Mouse (Mus musculus) kidney, adult 9 months (tissue): Measurements from ENCODE around the gene Etl4.

Experiments
- DNase-seq: peaks from one replicate; pipeline ENCODE4 v3.0.0; 2022

The Etl4 gene

DNA sequence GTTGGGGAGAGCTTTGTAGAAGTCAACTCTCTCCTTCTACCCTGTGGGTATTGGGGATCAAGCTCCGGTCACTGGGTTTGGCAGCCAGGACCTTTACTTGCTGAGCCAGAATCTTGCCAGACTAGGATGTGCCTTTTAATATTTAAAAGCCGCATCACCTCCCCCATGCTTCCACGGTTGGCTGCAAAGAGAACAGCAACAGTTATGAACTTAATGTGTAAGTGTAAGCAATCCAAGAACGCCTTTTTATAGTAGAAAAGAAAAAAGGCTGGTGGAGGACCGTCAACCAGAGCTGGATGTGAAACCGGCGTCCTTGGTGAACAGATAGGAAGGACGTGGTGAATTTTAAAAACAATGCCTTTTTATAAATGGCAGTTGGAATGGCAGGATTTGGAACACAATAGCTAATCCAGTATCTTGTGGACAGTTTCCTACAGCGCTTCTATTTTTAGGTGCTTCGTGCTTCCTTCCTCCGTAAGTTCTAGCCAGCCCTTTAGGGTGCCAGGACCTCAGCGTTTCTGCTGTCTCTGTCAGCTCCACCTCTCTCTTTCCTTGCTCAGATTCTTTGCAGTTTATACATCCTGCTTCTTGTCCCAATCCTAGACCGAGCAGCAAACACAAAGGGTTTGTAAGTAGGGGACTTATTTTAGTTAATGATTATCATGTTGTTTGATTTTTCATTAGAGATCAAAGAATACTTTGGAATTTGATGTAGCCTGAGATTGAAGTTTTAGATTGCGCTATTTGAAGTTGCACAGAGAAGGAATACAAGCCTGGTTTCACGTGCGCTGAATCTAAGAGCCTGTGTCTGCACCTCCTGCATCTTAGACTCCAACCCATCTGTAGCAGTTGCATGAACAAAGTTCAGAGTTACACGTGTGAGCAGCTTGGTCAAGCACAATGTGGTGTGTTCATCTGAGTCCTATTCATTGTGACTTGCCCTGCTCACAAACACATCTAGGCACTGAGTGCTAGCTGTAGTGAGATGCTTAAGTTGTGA is 535.9 kb downstream of the Etl4 start:
- DNase-seq, result peak; percentile 68

DNA sequence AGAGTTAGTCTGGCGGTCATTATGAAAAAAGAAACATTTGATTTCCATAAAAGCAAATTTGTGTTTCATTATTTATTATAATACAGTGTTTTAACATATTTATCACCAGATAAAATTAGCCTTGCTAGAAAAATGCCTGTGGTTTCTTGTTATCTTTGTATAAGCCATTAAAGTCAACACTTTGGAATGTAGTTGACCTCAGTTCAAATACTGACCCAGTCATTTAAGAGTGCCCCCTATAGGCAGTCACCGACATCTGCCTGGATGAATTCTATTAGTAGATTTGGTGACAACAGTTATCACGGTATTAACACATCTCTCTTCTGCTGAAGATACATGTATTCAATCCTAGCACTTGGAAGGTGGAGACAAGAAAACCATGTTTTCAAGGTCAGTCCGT is 536.6 kb downstream of the Etl4 start:
- peak; percentile 22 for DNase-seq

DNA sequence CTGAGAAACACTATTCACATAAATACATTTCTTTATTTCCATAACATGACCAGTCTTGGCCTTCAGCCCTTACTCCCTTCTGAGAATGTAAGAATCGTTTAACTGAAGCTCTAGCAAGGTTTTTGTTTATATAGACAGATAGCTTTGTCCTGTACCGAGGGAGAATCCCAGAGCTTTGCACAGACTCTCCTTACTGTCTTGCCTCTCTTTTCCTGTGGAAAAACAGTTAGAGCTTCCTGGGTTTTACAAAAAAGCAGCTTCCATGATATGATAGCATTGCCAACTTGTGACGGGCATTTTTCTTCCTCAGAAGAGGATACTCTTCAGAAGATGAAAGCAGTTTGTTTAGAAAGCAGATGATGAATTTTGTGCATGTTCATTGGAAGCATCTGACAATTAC is 541.4 kb downstream of the Etl4 start:
- no peak for DNase-seq

DNA sequence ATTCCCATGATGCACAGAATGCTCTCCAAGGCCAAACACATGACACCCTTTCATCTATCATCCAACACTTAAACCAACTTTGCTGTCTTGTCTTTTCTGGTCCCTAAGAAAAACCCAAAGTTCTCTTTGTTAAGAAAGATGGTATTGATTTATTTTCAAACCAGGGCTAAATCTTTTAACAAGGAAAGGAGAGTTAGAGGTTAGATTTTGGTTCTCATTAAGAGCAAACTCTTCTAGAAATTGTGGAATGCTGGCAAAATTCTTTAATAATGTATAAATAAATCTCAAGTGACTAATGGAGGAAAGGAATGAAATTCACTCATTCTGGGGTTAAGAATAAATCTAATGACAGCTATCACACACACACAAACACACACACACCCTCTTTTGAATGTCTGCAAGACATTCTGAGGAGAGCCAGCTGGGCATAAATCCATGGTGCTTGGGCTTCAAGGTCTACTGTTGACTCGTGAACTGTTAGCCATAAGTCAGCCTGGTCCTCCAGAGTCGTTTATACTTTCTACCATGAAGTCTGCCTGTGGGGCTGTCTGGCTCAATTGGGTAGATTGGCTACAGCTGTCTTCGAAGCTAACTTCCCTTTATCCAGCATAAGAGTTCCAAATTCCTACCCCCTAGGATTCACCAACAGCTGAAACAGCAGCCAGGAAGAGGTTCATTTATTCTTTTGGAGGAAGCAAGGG is 544.1 kb downstream of the Etl4 start:
- peak; percentile 11 for DNase-seq

- peak; percentile 13 for DNase-seq
These were observed 569.6 kb downstream of the Etl4 start for GRCm38 (mm10) chr2:20479199-20479598.

GRCm38 (mm10) chr2:20486137-20486788 is 576.7 kb downstream of the Etl4 start:
- no peak for DNase-seq

DNA sequence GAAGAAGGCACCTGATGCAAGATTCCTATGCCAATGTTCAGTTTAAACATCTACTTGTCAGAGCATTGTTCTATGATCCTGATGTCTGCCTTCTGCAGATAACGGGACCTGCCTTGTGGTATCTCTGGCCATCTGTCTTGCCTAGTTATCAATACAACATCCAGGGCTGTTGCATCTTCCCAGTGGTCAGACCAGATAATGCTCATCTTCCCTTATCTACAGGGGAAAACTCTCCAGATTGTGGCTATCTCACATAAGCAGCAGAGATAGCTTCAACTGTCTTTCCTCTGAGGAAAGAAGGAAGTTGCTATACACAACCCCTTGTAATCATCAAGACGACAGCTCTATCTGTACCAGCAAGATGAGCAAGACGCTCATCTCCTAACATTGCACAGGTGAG is 579.5 kb downstream of the Etl4 start:
- DNase-seq, result no peak

GRCm38 (mm10) chr2:20492125-20492524 is 582.5 kb downstream of the Etl4 start:
- DNase-seq, result no peak

DNA sequence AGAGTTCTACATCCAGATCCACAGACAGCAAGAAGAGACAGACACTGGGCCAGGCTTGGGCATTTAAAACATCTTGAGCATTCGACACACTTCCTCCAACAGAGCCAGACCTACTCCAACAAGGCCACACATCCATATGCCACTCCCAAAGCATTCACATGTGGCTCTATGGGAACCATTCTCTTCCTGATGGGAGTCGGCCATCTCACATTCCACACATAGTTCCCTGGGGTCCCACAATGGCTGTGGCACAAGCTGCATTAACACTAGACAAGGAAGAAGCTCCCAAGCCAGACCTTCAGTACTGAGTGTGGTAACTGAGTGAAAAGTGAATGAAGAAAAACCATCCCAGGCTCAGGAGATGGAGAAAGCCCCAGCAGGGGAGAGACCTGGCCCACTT is 584.2 kb downstream of the Etl4 start:
- DNase-seq, result no peak

DNA sequence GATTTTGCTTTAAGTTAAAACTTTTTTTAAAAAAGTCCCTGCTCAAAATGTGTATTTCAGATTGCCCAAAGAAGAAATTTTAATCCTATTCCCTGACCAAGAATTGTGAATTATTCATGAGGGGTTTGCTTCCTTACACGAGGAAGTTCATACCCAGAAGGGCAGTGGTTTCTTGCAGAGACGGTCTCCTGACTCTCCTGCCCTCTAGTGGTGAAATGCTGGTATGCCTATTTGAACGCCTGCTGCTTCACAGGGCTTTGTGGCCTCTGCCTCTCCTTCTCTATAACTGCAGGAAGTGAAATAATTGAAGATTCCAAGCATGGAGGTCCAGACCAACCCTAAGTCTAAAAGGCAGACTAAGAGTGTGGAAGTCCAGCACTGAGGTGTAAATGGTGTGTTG is 585.1 kb downstream of the Etl4 start:
- peak; percentile 80 for DNase-seq

DNA sequence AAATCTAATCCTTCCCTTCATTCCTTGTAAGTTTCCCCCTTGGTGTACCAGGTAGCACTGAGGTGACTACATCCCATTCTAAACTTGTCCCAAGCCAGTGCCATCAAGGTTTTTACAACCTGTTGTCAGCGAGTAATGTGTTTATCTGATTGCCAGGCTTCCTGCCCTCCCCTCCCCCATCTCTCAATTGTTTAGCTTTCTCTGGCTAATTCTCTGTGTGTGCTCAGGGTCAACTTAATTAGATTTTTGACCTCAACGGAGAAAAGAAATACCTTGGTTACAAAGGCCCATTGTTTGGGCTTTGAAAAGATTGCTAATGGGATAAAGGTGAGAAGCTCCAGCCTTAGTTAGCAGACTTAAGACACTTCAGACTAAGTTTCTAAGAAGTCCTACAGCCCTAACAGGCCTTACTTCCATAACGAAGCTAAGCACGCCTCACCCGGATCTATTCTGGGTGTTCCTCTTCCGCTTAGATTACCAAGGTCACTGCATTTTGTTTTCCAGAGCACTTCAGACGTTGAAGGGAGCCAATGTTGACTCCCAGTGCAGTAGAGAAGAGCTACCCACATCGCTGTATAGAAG is 586.7 kb downstream of the Etl4 start:
- no peak for DNase-seq

GRCm38 (mm10) chr2:20507832-20508723 is 598.5 kb downstream of the Etl4 start:
- DNase-seq, result no peak

- no peak for DNase-seq
These were observed 599.1 kb downstream of the Etl4 start for GRCm38 (mm10) chr2:20508724-20509052.

DNA sequence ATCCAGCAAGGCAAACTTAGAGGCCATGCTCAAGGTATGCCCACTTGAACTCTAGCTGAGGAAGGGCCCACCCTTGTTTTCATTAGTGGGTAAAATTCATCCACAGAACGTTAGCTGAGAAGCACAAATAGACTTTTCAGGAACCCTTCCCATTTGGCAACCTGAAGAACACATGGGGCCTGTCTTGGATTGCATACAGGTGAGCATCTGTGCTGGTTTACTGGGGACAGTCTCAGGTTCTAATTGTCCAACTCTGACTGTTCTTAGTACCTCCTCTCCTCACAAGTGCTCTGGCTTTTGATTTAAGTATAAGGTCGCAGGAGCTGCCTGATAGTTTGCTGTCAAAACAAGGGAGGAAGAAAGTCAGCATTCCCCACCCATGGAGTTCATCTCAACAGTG is 600.5 kb downstream of the Etl4 start:
- no peak for DNase-seq

- no peak for DNase-seq
These were observed 606.8 kb downstream of the Etl4 start for GRCm38 (mm10) chr2:20516270-20516865.

DNA sequence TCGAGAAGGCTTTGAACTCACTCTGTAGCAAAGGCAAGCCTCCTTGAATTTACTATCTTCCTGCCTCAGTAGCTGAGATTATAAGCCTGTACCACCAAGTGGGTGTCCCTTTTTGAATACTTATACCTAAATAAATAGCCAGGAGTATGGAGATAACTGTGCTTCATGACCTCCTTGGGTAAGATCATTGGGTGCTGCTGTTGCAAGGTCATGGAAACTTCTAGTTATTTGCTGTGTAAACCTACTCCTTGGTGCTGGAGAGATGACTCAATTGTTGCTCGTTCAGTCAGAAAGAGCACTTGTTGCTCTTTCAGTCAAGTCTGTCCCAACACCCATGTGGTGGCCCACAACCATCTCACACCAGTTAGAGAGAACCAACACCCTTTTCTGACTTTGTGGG is 608.3 kb downstream of the Etl4 start:
- no peak for DNase-seq

- peak; percentile 68 for DNase-seq
These were observed 608.9 kb downstream of the Etl4 start for GRCm38 (mm10) chr2:20518506-20518905.

DNA sequence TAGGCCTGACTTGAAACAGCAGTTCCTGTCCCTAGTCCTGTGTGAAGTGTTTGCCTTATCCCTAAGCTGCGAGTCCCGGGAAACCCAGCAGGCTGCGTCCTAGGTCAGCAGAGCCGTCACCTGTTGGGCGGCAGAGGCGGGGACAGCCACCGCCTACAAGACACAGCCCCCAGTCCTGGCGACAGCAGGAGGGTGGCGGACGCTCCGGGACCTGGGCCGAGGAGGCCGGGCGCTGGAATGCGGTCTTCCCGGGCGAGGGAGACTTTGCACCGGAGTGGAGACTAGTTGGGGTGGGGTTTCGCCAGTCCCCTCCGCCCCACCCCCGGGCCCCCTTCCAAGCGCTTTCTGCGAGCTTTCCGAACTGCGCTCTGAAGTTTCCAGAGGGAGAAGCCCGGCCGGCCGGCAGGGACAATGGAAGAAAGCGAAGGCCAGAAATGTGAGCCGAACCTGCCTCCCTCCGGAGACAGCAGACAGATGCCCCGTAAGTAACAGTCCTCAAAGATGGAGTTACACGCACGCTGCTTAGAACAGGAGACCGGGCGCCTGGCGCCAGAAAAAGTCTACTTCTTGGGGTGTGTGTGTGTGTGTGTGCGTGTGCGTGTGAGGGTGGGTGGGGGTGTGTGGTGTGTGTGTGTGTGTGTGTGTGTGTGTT is 610.0 kb downstream of the Etl4 start:
- peak; percentile 77 for DNase-seq

GRCm38 (mm10) chr2:20520099-20520475 is 610.5 kb downstream of the Etl4 start:
- peak; percentile 27 for DNase-seq

GRCm38 (mm10) chr2:20520636-20521595 is 611.3 kb downstream of the Etl4 start:
- DNase-seq, result peak; percentile 11
